Mouse (Mus musculus) limb, embryonic 12.5 days (tissue): ENCODE results near the gene Desi1. TPM values are rescaled to one million over a fixed set of nuclear protein-coding genes. Genes with fewer than 3 reads are reported as not detected.

Experiments used
- ATAC-seq: fragments of 200-750 bp; cut with Nextera tagmentation; 2 replicates; pipeline ENCODE4 v1.8.0; 2017; ENCODE audit warnings: low read depth, moderate TSS enrichment; ENCODE audit not compliant: insufficient number of reproducible peaks, insufficient read depth, low FRiP score, low TSS enrichment
- H3K27ac ChIP-seq: fragments of 300-500 bp; sonication (generic); 2 replicates; pipeline ENCODE4 v1.5.1; 2016; ENCODE audit warnings: mild to moderate bottlenecking, moderate library complexity
- H3K27me3 ChIP-seq: fragments of 300-500 bp; sonication (generic); 2 replicates; pipeline ENCODE4 v1.6.1; 2016; ENCODE audit warnings: mild to moderate bottlenecking, moderate library complexity
- H3K36me3 ChIP-seq: fragments of 300-500 bp; sonication (generic); 2 replicates; pipeline ENCODE4 v1.6.1; 2016; ENCODE audit warnings: mild to moderate bottlenecking, moderate library complexity
- H3K4me1 ChIP-seq: fragments of 300-500 bp; sonication (generic); replicated peaks from 2 replicates; pipeline ENCODE4 v1.6.1; 2016
- H3K4me2 ChIP-seq: fragments of 300-500 bp; sonication (generic); 2 replicates; pipeline ENCODE4 v1.6.1; 2016; ENCODE audit warnings: mild to moderate bottlenecking, moderate library complexity
- H3K4me3 ChIP-seq: fragments of 300-500 bp; sonication (generic); replicated peaks from 2 replicates; pipeline ENCODE4 v1.5.1; 2016; ENCODE audit warnings: mild to moderate bottlenecking
- H3K9ac ChIP-seq: fragments of 300-500 bp; sonication (generic); replicated peaks from 2 replicates; pipeline ENCODE4 v1.6.1; 2016; ENCODE audit warnings: mild to moderate bottlenecking, moderate library complexity
- H3K9me3 ChIP-seq: fragments of 300-500 bp; sonication (generic); 2 replicates; pipeline ENCODE4 v1.6.1; 2016; ENCODE audit warnings: mild to moderate bottlenecking, moderate library complexity
- WGBS: fragments of 180-500 bp; shearing (Covaris S2); methylation state at CpG from one replicate; pipeline ENCODE4 v1.1.7; 2016; 5-methylcytosine and 5-hydroxymethylcytosine counted together
- polyA plus RNA-seq: library from polyadenylated mRNA; unstranded; fragments of >200 nt; fragmentation: Nextera tagmentation; extraction: Ambion mirVana; gene quantifications from 2 replicates; pipeline ENCODE4 v1.2.1, GENCODE M21; 2016

Desi1 gene
- polyA plus RNA-seq, 1 experiment from 2014 or later = 30.4 TPM

DNA sequence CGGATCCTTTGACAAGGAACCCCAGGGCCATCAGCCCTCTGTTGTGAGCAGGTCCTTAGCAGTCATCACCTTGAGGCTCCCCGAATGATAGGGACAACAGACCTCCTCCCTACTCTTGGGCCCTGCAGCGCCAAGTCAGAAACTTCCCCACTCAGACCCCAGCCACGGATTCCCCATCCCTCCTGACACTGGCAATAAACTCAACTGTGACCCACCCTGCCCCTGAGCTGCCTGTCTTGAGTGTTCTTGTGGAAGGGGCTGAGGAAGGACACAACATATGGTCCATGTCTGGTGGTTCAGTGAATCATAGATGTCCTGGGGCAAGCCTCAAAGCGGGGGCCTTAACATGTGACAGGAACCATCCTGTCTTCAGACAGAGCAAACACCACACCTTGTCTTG lies 82.9 kb downstream of the Desi1 start:
- H3K9me3 ChIP-seq = no peaks in the 10 kb centered on the region
- H3K27ac ChIP-seq = no peak overlapping the region
- H3K27me3 ChIP-seq = no peaks in the 10 kb centered on the region
- H3K9ac ChIP-seq = no peak overlapping the region
- no peak for ATAC-seq
- no peak overlapping the region for H3K4me2 ChIP-seq
- 80% methylated on average over 5 of the region's 5 CpGs for WGBS
- peaks cover 15% of the 10 kb centered on the region for H3K36me3 ChIP-seq
- no peak overlapping the region for H3K4me3 ChIP-seq
- no peaks in the 10 kb centered on the region for H3K4me1 ChIP-seq

DNA sequence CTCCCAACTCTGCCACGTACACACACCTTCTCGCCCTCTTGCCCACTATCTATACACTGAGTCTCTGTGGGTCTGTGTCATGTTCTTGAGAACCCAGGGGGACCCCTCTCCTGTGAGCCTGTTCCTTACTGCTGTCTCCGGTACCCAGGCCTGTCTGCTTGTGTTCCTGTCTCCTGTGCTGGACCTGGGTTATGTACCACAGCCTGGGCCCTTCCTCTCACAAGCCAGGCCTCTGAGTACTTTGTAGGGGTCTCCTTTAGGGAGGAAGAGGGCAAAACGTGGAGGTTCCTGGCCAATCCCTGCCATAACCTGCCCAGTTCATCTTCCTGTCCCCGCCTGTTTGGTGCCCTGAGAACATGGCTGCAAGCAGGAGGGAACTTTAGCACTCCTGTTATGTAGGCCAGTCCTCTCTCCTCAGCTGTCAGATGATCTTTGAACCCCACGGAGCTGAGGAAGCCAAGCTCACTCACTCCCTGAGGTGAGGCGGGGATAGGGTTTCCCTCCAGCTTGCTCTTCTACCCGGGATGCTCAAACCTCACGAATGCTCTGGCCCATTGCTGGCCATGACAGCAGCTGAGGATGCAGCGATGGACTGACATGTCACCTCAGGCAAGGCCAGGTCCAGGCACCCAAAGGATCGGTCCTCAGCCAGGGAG lies 84.1 kb downstream of the Desi1 start:
- Histone ChIP-seq H3K9ac (no peak overlapping the region), H3K4me3 (no peak overlapping the region), H3K9me3 (no peaks in the 10 kb centered on the region), H3K4me2 (no peak overlapping the region), H3K27ac (no peak overlapping the region), H3K27me3 (no peaks in the 10 kb centered on the region), H3K36me3 (peaks cover 9% of the 10 kb centered on the region), H3K4me1 (no peaks in the 10 kb centered on the region)
- ATAC-seq = no peak
- 72% methylated on average over 11 of the region's 11 CpGs for WGBS

DNA sequence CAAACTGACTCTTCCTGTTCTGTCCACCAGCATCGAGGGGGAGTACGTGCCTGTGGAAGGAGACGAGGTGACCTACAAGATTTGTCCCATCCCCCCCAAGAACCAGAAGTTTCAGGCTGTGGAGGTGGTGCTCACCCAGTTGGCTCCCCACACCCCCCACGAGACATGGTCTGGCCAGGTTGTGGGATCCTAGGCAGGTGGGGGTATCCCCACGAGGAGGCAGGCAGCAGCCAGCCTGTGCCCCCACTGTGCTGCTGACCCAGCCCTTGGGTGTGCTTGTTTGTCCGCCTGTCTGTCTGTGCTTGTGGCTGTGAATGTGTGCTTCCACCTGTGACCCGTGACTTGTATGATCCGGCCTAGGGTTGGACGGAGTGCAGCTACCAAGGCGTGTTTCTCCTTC lies 84.6 kb downstream of the Desi1 start:
- WGBS = 81% methylated on average over 10 of the region's 10 CpGs
- Histone ChIP-seq H3K27ac (no peak overlapping the region), H3K36me3 (peaks cover 4% of the 10 kb centered on the region), H3K27me3 (no peaks in the 10 kb centered on the region), H3K4me2 (no peak overlapping the region), H3K4me3 (no peak overlapping the region), H3K4me1 (no peaks in the 10 kb centered on the region), H3K9me3 (no peaks in the 10 kb centered on the region), H3K9ac (no peak overlapping the region)
- no peak for ATAC-seq

DNA sequence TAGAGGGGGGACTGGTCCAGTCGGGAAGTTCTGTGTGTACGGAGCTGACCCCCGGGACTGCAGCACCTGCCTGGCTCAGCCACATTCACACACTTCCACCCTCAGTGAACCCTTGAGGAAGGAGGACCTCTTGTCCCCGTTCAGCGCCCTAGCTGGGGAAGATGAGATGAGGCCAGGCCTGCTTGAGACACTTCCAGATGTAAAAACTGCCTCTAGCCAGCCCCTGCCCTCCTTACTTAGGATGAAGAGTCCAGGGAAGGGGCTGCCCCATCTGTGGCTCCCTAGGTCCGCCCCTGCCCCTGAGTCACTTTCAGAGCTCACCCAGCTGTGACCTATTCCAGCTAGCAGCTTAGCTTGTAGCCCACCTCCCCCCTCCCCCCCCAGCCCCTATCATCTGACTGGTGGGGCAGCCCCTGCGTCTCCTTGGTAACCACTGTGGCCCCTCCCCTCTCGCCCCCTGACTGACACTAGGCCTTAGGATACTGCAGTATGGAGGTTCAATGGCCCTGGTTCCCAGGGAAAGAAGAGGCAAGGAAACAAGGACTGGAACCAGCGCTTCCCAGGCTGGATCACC lies 90.4 kb downstream of the Desi1 start:
- no peak overlapping the region for H3K4me3 ChIP-seq
- H3K9ac ChIP-seq = 0 out of 2 replicates have a peak overlapping the region, but pooled peaks have one; percentile 18
- H3K27me3 ChIP-seq = no peaks in the 10 kb centered on the region
- H3K36me3 ChIP-seq = 0 out of 2 replicates have a peak, but pooled peaks cover 3% of the 10 kb centered on the region
- no peak overlapping the region for H3K27ac ChIP-seq
- H3K9me3 ChIP-seq = no peaks in the 10 kb centered on the region
- 16% methylated on average over 9 of the region's 9 CpGs for WGBS
- ATAC-seq = 0 out of 2 replicates have a peak, but pooled peaks have one; percentile 24
- H3K4me1 ChIP-seq = peaks cover 15% of the 10 kb centered on the region
- no peak overlapping the region for H3K4me2 ChIP-seq

Other genes with a start within 250 kb of the Desi1 start
- 26.1 and 27.2 TPM in 2 replicates for gene Tef, start 231.4 kb downstream of the Desi1 start, polyA plus RNA-seq
- 22.6 and 25.0 TPM in 2 replicates for gene Tob2, start 175.1 kb downstream of the Desi1 start, polyA plus RNA-seq
- gene Phf5a, start 162.0 kb downstream of the Desi1 start, polyA plus RNA-seq = 147 and 168 TPM in 2 replicates
- gene Aco2, start 161.6 kb downstream of the Desi1 start, polyA plus RNA-seq = 139 and 143 TPM in 2 replicates
- 60.1 and 62.4 TPM in 2 replicates for gene Polr3h, start 107.6 kb downstream of the Desi1 start, polyA plus RNA-seq
- gene Csdc2, start 97.1 kb downstream of the Desi1 start, polyA plus RNA-seq = 7.9 and 9.6 TPM in 2 replicates
- gene Pmm1, start 72.9 kb downstream of the Desi1 start, polyA plus RNA-seq = 16.7 and 17.1 TPM in 2 replicates
- gene 1700029P11Rik, start 53.3 kb downstream of the Desi1 start, polyA plus RNA-seq = not detected in 2 replicates
- gene Xrcc6, start 46.0 kb downstream of the Desi1 start, polyA plus RNA-seq = 91.2 and 91.6 TPM in 2 replicates
- gene Snu13, start 13.7 kb upstream of the Desi1 start, polyA plus RNA-seq = 263 and 272 TPM in 2 replicates
- gene 4930407I10Rik, start 25.3 kb upstream of the Desi1 start, polyA plus RNA-seq = not detected in 2 replicates
- 0.10 TPM in 1 of 2 replicates, not detected in the other for gene Mei1, start 36.1 kb upstream of the Desi1 start, polyA plus RNA-seq
- 23.4 and 26.6 TPM in 2 replicates for gene Ccdc134, start 94.1 kb upstream of the Desi1 start, polyA plus RNA-seq
- gene Srebf2, start 113.3 kb upstream of the Desi1 start, polyA plus RNA-seq = 186 and 188 TPM in 2 replicates
- gene Shisa8, start 179.0 kb upstream of the Desi1 start, polyA plus RNA-seq = 0.10 and 0.23 TPM in 2 replicates
- gene Tnfrsf13c, start 190.5 kb upstream of the Desi1 start, polyA plus RNA-seq = 0.10 TPM in 1 of 2 replicates, not detected in the other
- 75.5 and 75.7 TPM in 2 replicates for gene Cenpm, start 210.9 kb upstream of the Desi1 start, polyA plus RNA-seq
- not detected in 2 replicates for gene 1500009C09Rik, start 218.5 kb upstream of the Desi1 start, polyA plus RNA-seq
- gene Sept3, start 241.0 kb upstream of the Desi1 start, polyA plus RNA-seq = 45.5 and 46.3 TPM in 2 replicates